Mouse (Mus musculus): ENCODE data around the gene Crybb3. TPM values are rescaled to one million over a fixed set of nuclear protein-coding genes. Genes with fewer than 3 reads are reported as not detected.

Crybb3 gene
- total and polyA plus RNA-seq, 2 experiments = 2.3 to 4.3 TPM

DNA sequence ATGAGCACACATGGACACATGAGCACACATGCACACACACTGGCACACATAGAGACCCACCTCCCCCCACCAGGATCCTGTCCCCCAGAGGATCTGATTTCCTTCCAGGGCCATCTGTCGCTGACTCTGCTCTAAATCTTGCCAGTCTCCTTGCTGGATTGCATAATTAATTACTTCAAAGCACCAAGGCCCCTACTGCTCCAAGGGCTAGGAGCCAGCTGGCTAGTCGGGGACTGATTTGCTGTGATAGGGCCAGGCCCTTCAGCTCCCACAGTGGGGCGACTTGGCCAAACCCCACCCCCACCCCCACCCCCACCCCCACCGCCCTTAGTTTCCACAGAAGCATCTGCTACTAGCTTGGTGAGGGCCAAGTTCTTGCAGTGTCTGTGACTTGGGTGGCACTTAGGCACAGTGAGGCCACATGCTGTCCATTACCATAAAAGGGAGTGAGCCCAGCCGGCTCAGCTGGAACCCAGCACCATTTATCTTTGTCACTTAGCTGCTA is 39.8 kb downstream of the Crybb3 start:
- peaks cover 2% of the 10 kb centered on the region; the same call in 1 of the 2 replicates for H3K4me1 ChIP-seq (ENCODE audit: control insufficient read depth, insufficient read depth, low read length)
- H3K27ac ChIP-seq (replicated peaks; ENCODE audit: insufficient read depth, low read depth, low read length) = no peak overlapping the region
- 37% methylated on average over 5 of the region's 5 CpGs for WGBS
- TF ChIP-seq CTCF (IDR thresholded peaks at IDR 0.05; ENCODE audit: low read depth, low read length) = no peak
- TF ChIP-seq POLR2A (IDR thresholded peaks at IDR 0.05; ENCODE audit: extremely low read depth, insufficient read depth, low read length) = no peak
- H3K79me2 ChIP-seq (ENCODE audit: control insufficient read depth, insufficient read depth, low read length) = no peaks in the 10 kb centered on the region
- H3K4me3 ChIP-seq (ENCODE audit: insufficient read depth, low read depth, low read length) = no peak overlapping the region
- H3K36me3 ChIP-seq (ENCODE audit: control insufficient read depth, insufficient read depth, low read length) = no peaks in the 10 kb centered on the region
- no peak for DNase-seq (ENCODE audit: extremely low read depth, low read depth, low spot score)
- H3K9ac ChIP-seq (ENCODE audit: low read depth, low read length) = no peak overlapping the region
- no peaks in the 10 kb centered on the region for H3K27me3 ChIP-seq (ENCODE audit: control insufficient read depth, insufficient read depth, low read length)

DNA sequence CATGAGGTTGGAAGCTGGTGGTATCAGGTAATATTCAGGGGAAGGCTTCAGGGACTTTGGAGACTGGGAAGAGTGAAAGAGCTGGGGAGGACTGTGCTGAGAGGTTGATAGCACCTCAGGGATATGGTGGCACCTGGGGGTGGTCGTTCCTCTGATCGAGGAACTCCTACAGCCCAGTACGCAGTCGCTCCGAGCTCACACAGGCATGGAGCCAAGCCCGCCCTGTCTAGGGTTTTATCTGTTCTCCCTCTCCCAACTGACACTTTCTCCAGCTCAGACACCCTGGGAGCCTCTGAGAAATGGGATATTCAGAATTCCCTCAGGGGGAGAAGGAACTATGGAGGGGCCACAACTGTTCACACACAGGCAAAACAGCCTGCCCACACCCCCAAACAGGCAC is 40.6 kb downstream of the Crybb3 start:
- no peak for DNase-seq (ENCODE audit: extremely low read depth, low read depth, low spot score)

DNA sequence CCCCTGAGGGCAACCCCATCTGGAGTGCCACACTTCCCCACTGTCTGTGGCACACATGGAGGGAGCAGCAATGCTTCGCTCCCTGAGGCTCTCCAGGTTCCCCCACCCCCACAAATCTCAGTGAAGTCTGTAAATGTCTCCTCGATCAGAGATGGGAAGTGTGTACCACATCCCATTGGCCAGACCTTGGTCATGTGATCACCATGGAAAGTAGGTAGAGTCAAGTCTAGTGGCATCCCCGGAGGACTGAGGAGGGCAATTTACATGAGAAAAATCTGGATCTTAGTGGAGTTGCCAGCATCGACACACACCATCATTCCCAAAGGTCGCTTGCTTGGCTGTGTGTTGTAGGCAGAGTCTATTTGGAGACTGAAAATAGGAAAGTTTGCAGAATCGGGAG is 42.8 kb downstream of the Crybb3 start:
- no peak overlapping the region for H3K27ac ChIP-seq (replicated peaks; ENCODE audit: insufficient read depth, low read depth, low read length)
- H3K9ac ChIP-seq (ENCODE audit: low read depth, low read length) = no peak overlapping the region
- no peaks in the 10 kb centered on the region for H3K79me2 ChIP-seq (ENCODE audit: control insufficient read depth, insufficient read depth, low read length)
- no peak for TF ChIP-seq CTCF (IDR thresholded peaks at IDR 0.05; ENCODE audit: low read depth, low read length)
- no peak for TF ChIP-seq POLR2A (IDR thresholded peaks at IDR 0.05; ENCODE audit: extremely low read depth, insufficient read depth, low read length)
- H3K4me3 ChIP-seq (ENCODE audit: insufficient read depth, low read depth, low read length) = no peak overlapping the region
- no peaks in the 10 kb centered on the region for H3K36me3 ChIP-seq (ENCODE audit: control insufficient read depth, insufficient read depth, low read length)
- no peaks in the 10 kb centered on the region for H3K27me3 ChIP-seq (ENCODE audit: control insufficient read depth, insufficient read depth, low read length)
- WGBS = 90% methylated on average over 6 of the region's 6 CpGs
- peaks cover 6% of the 10 kb centered on the region for H3K4me1 ChIP-seq (ENCODE audit: control insufficient read depth, insufficient read depth, low read length)
- DNase-seq (ENCODE audit: extremely low read depth, low read depth, low spot score) = no peak

More for the DNA sequence above, 40.6 kb downstream of the Crybb3 start:
- H3K4me1 ChIP-seq (ENCODE audit: control insufficient read depth, insufficient read depth, low read length) = peaks cover 4% of the 10 kb centered on the region; the same call in 1 of the 2 replicates
- H3K27me3 ChIP-seq (ENCODE audit: control insufficient read depth, insufficient read depth, low read length) = no peaks in the 10 kb centered on the region
- no peak overlapping the region for H3K9ac ChIP-seq (ENCODE audit: low read depth, low read length)
- H3K4me3 ChIP-seq (ENCODE audit: insufficient read depth, low read depth, low read length) = no peak overlapping the region
- H3K79me2 ChIP-seq (ENCODE audit: control insufficient read depth, insufficient read depth, low read length) = no peaks in the 10 kb centered on the region
- TF ChIP-seq CTCF (IDR thresholded peaks at IDR 0.05; ENCODE audit: low read depth, low read length) = no peak
- TF ChIP-seq POLR2A (IDR thresholded peaks at IDR 0.05; ENCODE audit: extremely low read depth, insufficient read depth, low read length) = no peak
- H3K36me3 ChIP-seq (ENCODE audit: control insufficient read depth, insufficient read depth, low read length) = no peaks in the 10 kb centered on the region
- 95% methylated on average over 6 of the region's 6 CpGs for WGBS
- H3K27ac ChIP-seq (replicated peaks; ENCODE audit: insufficient read depth, low read depth, low read length) = no peak overlapping the region

DNA sequence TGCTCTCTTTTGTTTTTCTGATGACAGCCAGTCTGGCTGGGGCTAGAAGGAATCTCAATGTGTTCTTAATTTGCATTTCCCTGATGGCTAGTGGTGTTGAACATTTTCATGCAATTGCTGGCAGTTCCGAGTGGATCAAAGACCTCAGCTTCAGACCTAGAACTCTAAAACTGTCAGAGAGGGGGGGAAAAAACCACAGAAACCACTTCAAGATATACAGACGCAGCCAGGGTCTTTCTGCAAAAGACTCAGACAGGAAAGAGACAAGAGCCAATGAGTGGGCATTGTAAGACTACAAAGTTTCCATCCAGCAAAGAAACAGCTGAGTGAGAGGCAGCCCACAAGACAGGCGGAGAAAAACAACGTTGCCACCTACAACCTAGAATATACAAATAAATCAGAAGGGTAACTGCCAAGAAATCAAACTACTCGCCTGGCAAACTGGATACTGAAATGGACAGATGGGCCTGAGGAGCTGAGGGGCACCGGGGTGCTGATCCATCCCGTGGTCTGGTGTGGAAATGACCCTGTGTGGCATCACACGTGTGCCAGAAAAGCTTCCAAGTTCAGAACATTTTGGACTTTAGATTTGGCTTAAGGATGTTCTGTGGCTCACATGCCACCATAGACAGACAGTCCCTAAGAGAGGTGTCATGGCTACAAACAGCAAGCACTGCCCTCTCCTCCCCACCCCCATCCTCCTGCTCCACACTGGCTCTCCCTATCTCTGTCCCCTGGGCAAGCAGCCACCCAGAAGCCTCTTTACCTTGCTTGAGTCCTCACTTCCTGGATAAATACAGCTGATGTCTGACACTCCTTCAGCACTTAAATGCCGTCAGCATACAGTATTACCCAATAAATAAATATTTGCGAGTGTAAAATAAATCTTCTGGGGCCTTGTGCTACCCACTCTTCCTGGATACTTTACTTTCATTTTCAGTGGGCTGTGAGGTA is 46.0 kb downstream of the Crybb3 start:
- peak; percentile 65 for DNase-seq (ENCODE audit: extremely low read depth, low read depth, low spot score)
- 19% methylated on average over 10 of the region's 10 CpGs for WGBS
- Histone ChIP-seq H3K4me3 (ENCODE audit: insufficient read depth, low read depth, low read length) (no peak overlapping the region), H3K4me1 (ENCODE audit: control insufficient read depth, insufficient read depth, low read length) (peaks cover 6% of the 10 kb centered on the region), H3K27me3 (ENCODE audit: control insufficient read depth, insufficient read depth, low read length) (no peaks in the 10 kb centered on the region), H3K27ac (replicated peaks; ENCODE audit: insufficient read depth, low read depth, low read length) (no peak overlapping the region), H3K79me2 (ENCODE audit: control insufficient read depth, insufficient read depth, low read length) (no peaks in the 10 kb centered on the region), H3K9ac (ENCODE audit: low read depth, low read length) (no peak overlapping the region), H3K36me3 (ENCODE audit: control insufficient read depth, insufficient read depth, low read length) (no peaks in the 10 kb centered on the region)
- TF ChIP-seq POLR2A (IDR thresholded peaks at IDR 0.05; ENCODE audit: extremely low read depth, insufficient read depth, low read length) = no peak
- no peak for TF ChIP-seq CTCF (IDR thresholded peaks at IDR 0.05; ENCODE audit: low read depth, low read length)

DNA sequence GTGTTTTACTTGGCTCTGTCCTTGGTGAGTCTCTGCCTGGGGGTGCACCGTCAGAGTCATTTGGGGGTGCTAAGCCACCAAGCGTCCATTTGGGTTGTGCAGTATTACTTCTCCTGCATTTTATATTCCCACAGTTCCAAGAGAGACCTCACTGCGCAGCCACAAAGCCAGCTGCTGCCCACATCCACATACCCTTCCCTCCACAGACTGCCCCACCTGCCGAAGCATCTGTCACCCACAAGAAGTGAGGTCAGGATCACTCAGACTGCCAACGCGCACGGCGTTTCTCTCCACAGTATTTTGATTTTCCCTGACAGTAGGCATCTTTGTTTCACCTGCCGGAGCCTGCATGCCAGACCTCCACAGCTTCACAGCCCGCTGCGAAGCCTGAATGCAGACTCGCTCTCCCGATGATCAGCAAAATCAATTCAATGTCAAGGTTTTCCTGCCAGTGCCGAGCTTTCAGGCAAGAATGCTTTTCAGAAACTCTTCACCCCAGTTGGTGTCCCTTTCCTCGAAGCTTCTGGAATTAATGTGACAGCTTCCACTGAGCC is 50.1 kb downstream of the Crybb3 start:
- Histone ChIP-seq H3K4me1 (ENCODE audit: control insufficient read depth, insufficient read depth, low read length) (peaks cover 6% of the 10 kb centered on the region), H3K27me3 (ENCODE audit: control insufficient read depth, insufficient read depth, low read length) (no peaks in the 10 kb centered on the region), H3K4me3 (ENCODE audit: insufficient read depth, low read depth, low read length) (no peak overlapping the region), H3K9ac (ENCODE audit: low read depth, low read length) (no peak overlapping the region), H3K27ac (replicated peaks; ENCODE audit: insufficient read depth, low read depth, low read length) (no peak overlapping the region), H3K79me2 (ENCODE audit: control insufficient read depth, insufficient read depth, low read length) (no peaks in the 10 kb centered on the region), H3K36me3 (ENCODE audit: control insufficient read depth, insufficient read depth, low read length) (no peaks in the 10 kb centered on the region)
- no peak for TF ChIP-seq POLR2A (IDR thresholded peaks at IDR 0.05; ENCODE audit: extremely low read depth, insufficient read depth, low read length)
- no peak for TF ChIP-seq CTCF (IDR thresholded peaks at IDR 0.05; ENCODE audit: low read depth, low read length)
- WGBS = 80% methylated on average over 15 of the region's 15 CpGs
- no peak for DNase-seq (ENCODE audit: extremely low read depth, low read depth, low spot score)
